Mouse (Mus musculus) cerebellum, adult 11-12 months (tissue): Measurements from ENCODE around the gene Isl2.

Source experiments
- DNase-seq: peaks from one replicate; pipeline ENCODE4 v3.0.0; 2022

Isl2 gene

GRCm38 (mm10) chr9:55548871-55549270 lies 10.4 kb downstream of the Isl2 start:
- no peak for DNase-seq

GRCm38 (mm10) chr9:55549302-55549890 lies 10.9 kb downstream of the Isl2 start:
- no peak for DNase-seq

DNA sequence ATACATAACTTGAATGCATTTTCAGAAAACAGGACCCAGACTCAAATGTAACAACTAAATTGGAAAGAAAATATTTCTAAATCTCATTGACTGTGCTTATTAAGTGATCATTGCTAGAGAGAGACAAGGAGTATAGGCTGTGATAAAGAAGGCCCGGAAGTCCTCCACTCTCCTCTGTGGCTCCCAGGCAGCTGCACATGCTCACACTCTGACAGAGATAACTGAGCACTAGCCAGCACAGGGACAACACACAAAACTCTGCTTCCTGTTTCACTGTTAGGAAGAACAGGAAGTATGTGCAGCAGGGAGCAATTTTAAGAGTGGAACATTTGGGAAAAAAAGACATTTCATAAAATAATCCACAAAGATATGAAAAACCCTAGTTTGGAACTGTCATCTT lies 16.5 kb downstream of the Isl2 start:
- no peak for DNase-seq

DNA sequence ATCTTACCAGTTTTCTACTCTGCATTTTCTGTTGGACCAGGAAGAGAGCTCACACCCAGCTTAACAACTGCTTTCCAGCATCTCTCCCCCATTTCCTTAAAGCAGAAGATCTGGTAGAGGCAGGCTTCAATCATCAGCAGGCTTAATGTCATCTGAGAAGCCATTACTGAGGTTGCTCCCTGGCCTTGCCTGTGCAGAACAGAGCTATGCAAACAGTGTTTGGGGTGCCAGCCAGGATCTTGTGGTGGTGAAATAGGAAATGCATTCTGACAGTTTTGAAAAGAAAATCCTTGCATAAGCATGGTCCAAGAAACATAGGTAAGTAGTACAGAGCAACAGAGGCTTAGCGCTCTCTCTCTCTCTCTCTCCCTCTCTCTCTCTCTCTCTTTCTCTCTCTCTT lies 22.5 kb downstream of the Isl2 start:
- no peak for DNase-seq

- DNase-seq = no peak
These were observed 30.1 kb downstream of the Isl2 start for GRCm38 (mm10) chr9:55568466-55569159.

- DNase-seq = no peak
These were observed 32.6 kb downstream of the Isl2 start for GRCm38 (mm10) chr9:55571071-55571470.

DNA sequence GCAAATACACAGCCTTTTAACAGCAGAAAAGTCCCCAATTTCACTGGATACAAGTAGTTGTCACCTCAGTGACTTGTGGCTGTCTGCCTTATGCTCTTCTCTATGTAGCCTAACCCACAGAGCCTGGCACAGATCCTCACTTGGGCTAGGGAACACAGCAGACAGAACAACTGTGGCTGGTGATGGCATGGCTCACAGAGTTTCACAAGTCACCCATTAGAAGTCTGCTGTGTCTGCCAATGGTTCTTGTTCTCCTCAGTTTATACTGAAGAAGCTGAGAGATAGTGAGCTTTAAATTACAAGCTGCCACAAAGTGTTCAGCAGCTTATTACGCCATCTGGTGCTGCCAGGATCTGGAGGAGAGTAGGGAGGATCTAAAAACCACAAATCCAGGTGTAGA lies 38.1 kb downstream of the Isl2 start:
- DNase-seq = no peak

- DNase-seq = no peak
These were observed 42.9 kb downstream of the Isl2 start for GRCm38 (mm10) chr9:55581414-55581813.

DNA sequence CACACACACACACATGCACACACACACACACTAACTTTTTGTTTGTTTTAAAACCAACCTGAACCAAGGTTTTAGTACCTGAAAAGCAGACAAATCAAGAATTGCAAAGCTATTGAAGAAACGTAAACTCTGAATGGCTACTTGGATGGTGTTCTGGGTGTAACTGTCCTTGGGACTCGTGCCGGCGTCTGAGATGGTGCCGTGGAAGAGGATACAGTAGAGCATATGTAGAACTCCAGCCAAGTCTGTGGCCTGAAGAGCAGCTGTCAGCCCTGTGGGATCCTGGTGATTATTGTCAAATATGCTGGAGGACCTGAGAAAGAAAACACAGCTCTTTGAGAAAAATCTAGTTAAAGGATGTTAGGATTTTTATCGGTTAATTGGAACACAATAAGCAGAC lies 47.7 kb downstream of the Isl2 start:
- peak; percentile 12 for DNase-seq
